Mouse (Mus musculus) midbrain, embryonic 16.5 days (tissue): ENCODE data around the gene Knstrn. TPM values are rescaled to one million over a fixed set of nuclear protein-coding genes. Genes with fewer than 3 reads are reported as not detected.

Experiments used
- ATAC-seq: fragments of 200-750 bp; cut with Nextera tagmentation; 2 replicates; pipeline ENCODE4 v1.8.0; 2017; ENCODE audit warnings: moderate TSS enrichment
- H3K27ac ChIP-seq: fragments of 300-500 bp; sonication (generic); 2 replicates; pipeline ENCODE4 v1.5.1; 2014; ENCODE audit warnings: mild to moderate bottlenecking, low read length, mixed read lengths
- H3K27me3 ChIP-seq: fragments of 300-500 bp; sonication (generic); 2 replicates; pipeline ENCODE4 v1.6.1; 2014; ENCODE audit warnings: low read depth, low read length, mixed read lengths; ENCODE audit not compliant: control insufficient read depth, insufficient read depth
- H3K36me3 ChIP-seq: fragments of 300-500 bp; sonication (generic); 2 replicates; pipeline ENCODE4 v1.6.1; 2014; ENCODE audit warnings: mild to moderate bottlenecking, low read length, moderate library complexity, mixed read lengths; ENCODE audit not compliant: control insufficient read depth, insufficient read depth
- H3K4me1 ChIP-seq: fragments of 300-500 bp; sonication (generic); 2 replicates; pipeline ENCODE4 v1.6.1; 2014; ENCODE audit warnings: mild to moderate bottlenecking, low read length, mixed read lengths; ENCODE audit not compliant: control insufficient read depth, insufficient read depth
- H3K4me2 ChIP-seq: fragments of 300-500 bp; sonication (generic); 2 replicates; pipeline ENCODE4 v1.6.1; 2014; ENCODE audit warnings: mild to moderate bottlenecking, low read length, mixed read lengths
- H3K4me3 ChIP-seq: fragments of 300-500 bp; sonication (generic); 2 replicates; pipeline ENCODE4 v1.5.1; 2014; ENCODE audit warnings: low read depth, mild to moderate bottlenecking, low read length, moderate library complexity, mixed read lengths
- H3K9ac ChIP-seq: fragments of 300-500 bp; sonication (generic); 2 replicates; pipeline ENCODE4 v1.6.1; 2014; ENCODE audit warnings: low read depth, low read length, mixed read lengths
- H3K9me3 ChIP-seq: fragments of 300-500 bp; sonication (generic); replicated peaks from 2 replicates; pipeline ENCODE4 v1.6.1; 2014; ENCODE audit warnings: mild to moderate bottlenecking, low read length, mixed read lengths; ENCODE audit not compliant: control insufficient read depth, poor library complexity, severe bottlenecking
- WGBS: fragments of 180-500 bp; shearing (Covaris S2); extraction: QIAGEN DNeasy Blood & Tissue Kit; methylation state at CpG from one replicate; pipeline ENCODE4 v1.1.7; 2014; 5-methylcytosine and 5-hydroxymethylcytosine counted together
- polyA plus RNA-seq: library from polyadenylated mRNA; unstranded; fragments of >200 nt; fragmentation: Nextera tagmentation; extraction: Ambion mirVana; gene quantifications from 2 replicates; pipeline ENCODE4 v1.2.1, GENCODE M21; 2015

Knstrn gene
- polyA plus RNA-seq, 1 experiment from 2014 or later: 13.8 TPM

DNA sequence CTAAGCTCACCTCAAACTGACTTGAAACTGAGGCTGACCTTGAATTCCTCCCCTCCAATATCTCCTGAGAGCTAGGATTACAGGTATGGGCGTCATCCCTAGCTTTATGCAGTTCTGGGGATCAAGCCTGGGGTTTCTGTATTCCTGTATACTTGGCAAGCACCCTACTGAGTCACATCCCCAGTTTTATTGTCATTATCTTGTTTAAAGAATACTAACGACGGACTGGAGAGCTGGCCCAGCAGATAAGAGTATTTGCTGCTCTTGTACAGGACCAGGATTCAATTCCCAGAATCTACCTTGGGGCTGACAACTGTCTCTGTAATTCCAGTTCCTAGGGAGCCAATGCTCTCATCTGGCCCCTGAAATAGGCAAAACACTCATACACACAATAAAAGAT is 8.0 kb upstream of the Knstrn start:
- Histone ChIP-seq H3K4me3 (no peak overlapping the region), H3K27me3 (no peaks in the 10 kb centered on the region), H3K27ac (no peak overlapping the region), H3K4me1 (no peaks in the 10 kb centered on the region), H3K4me2 (no peak overlapping the region), H3K36me3 (no peaks in the 10 kb centered on the region), H3K9ac (no peak overlapping the region), H3K9me3 (no peaks in the 10 kb centered on the region)
- ATAC-seq: no peak
- 45% methylated on average over 3 of the region's 3 CpGs for WGBS

GRCm38 (mm10) chr2:118806860-118807259 is 6.9 kb upstream of the Knstrn start:
- WGBS: 76% methylated on average over 4 of the region's 4 CpGs
- H3K4me1 ChIP-seq: no peaks in the 10 kb centered on the region

DNA sequence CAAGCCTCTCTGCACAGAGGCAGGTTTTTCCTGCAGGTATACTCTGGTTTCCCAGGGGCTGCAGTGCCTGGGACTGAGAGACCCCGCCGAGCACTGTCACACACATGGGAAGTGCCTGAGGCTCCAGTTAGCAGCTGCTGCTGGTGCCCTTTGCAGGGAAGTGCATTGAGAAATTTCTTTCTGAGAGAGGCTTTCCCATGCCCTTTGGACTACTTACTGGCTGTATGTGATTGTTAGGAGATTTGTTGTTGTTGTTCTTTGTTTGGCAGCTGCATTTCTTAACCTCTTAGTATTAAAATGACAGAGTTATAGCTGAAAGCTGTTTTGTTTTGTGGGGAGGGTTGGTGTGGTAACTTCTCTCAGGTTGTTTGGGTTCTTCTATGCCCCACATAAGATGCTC is 2.9 kb upstream of the Knstrn start:
- no peak for ATAC-seq
- WGBS: 30% methylated on average over 2 of the region's 2 CpGs
- Histone ChIP-seq H3K9me3 (no peaks in the 10 kb centered on the region), H3K4me2 (no peak overlapping the region), H3K4me3 (no peak overlapping the region), H3K4me1 (peaks cover 11% of the 10 kb centered on the region), H3K9ac (no peak overlapping the region), H3K36me3 (no peaks in the 10 kb centered on the region), H3K27ac (no peak overlapping the region), H3K27me3 (no peaks in the 10 kb centered on the region)

More at GRCm38 (mm10) chr2:118806860-118807259, 6.9 kb upstream of the Knstrn start:
- no peak overlapping the region for H3K27ac ChIP-seq
- no peaks in the 10 kb centered on the region for H3K36me3 ChIP-seq
- H3K9me3 ChIP-seq: no peaks in the 10 kb centered on the region
- no peak for ATAC-seq
- no peak overlapping the region for H3K4me2 ChIP-seq
- H3K4me3 ChIP-seq: no peak overlapping the region
- no peak overlapping the region for H3K9ac ChIP-seq
- H3K27me3 ChIP-seq: no peaks in the 10 kb centered on the region

- H3K27me3 ChIP-seq: no peaks in the 10 kb centered on the region
- no peak overlapping the region for H3K4me3 ChIP-seq
- no peaks in the 10 kb centered on the region for H3K9me3 ChIP-seq
- WGBS: 75% methylated on average over 1 of the region's 1 CpGs
- no peak overlapping the region for H3K9ac ChIP-seq
- H3K27ac ChIP-seq: no peak overlapping the region
- ATAC-seq: no peak
- no peak overlapping the region for H3K4me2 ChIP-seq
- no peaks in the 10 kb centered on the region for H3K36me3 ChIP-seq
- peaks cover 11% of the 10 kb centered on the region for H3K4me1 ChIP-seq
These were observed 1.1 kb upstream of the Knstrn start for GRCm38 (mm10) chr2:118812724-118813123.

GRCm38 (mm10) chr2:118822800-118823199 is 9.0 kb downstream of the Knstrn start:
- WGBS: 97% methylated on average over 5 of the region's 5 CpGs
- no peak for ATAC-seq
- Histone ChIP-seq H3K27me3 (no peaks in the 10 kb centered on the region), H3K9me3 (peaks cover 3% of the 10 kb centered on the region; the same call in 1 of the 2 replicates), H3K4me3 (no peak overlapping the region), H3K4me2 (no peak overlapping the region), H3K36me3 (0 out of 2 replicates have a peak, but pooled peaks cover 2% of the 10 kb centered on the region), H3K27ac (no peak overlapping the region), H3K4me1 (no peaks in the 10 kb centered on the region), H3K9ac (no peak overlapping the region)

GRCm38 (mm10) chr2:118824396-118824795 is 10.6 kb downstream of the Knstrn start:
- WGBS: 97% methylated on average over 4 of the region's 4 CpGs
- Histone ChIP-seq H3K9me3 (peaks cover 3% of the 10 kb centered on the region; the same call in 1 of the 2 replicates), H3K9ac (no peak overlapping the region), H3K4me1 (no peaks in the 10 kb centered on the region), H3K4me3 (no peak overlapping the region), H3K4me2 (no peak overlapping the region), H3K27ac (no peak overlapping the region), H3K36me3 (0 out of 2 replicates have a peak, but pooled peaks cover 2% of the 10 kb centered on the region), H3K27me3 (no peaks in the 10 kb centered on the region)
- ATAC-seq: no peak

DNA sequence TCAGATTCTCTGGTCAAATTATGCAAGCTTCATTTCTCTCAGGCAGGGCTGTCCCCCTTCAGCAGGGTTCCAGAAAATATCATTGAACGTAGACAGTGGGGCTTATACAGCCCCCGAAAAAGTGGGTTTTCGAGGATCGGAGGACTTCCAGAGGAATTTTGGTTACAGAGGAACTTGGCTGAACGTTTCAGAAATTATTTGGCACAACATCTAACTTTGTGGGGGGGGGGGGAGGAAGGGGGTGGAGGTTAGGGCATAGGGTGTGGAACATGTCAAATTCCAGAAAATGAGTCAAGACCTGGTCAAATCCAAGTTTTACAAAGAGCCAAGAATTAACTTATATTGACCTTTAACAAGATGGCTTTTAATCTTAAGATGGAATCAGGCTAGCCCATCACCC is 15.3 kb downstream of the Knstrn start:
- Histone ChIP-seq H3K9me3 (peaks cover 3% of the 10 kb centered on the region; the same call in 1 of the 2 replicates), H3K9ac (no peak overlapping the region), H3K4me3 (no peak overlapping the region), H3K27me3 (no peaks in the 10 kb centered on the region), H3K36me3 (0 out of 2 replicates have a peak, but pooled peaks cover 2% of the 10 kb centered on the region), H3K4me1 (no peaks in the 10 kb centered on the region), H3K4me2 (no peak overlapping the region), H3K27ac (no peak overlapping the region)
- 98% methylated on average over 5 of the region's 5 CpGs for WGBS
- ATAC-seq: no peak

GRCm38 (mm10) chr2:118834061-118834460 is 20.3 kb downstream of the Knstrn start:
- Histone ChIP-seq H3K9me3 (no peaks in the 10 kb centered on the region), H3K27ac (no peak overlapping the region), H3K9ac (no peak overlapping the region), H3K4me3 (no peak overlapping the region), H3K36me3 (no peaks in the 10 kb centered on the region), H3K27me3 (no peaks in the 10 kb centered on the region), H3K4me2 (no peak overlapping the region), H3K4me1 (no peaks in the 10 kb centered on the region)
- no peak for ATAC-seq
- WGBS: 93% methylated on average over 6 of the region's 6 CpGs

GRCm38 (mm10) chr2:118835115-118835514 is 21.3 kb downstream of the Knstrn start:
- WGBS: 79% methylated on average over 6 of the region's 6 CpGs
- H3K4me1 ChIP-seq: no peaks in the 10 kb centered on the region
- H3K9ac ChIP-seq: no peak overlapping the region
- H3K27ac ChIP-seq: no peak overlapping the region
- no peaks in the 10 kb centered on the region for H3K36me3 ChIP-seq
- H3K4me3 ChIP-seq: no peak overlapping the region
- H3K9me3 ChIP-seq: no peaks in the 10 kb centered on the region
- no peak overlapping the region for H3K4me2 ChIP-seq
- no peaks in the 10 kb centered on the region for H3K27me3 ChIP-seq
- ATAC-seq: no peak
